8 mouse cellular contexts compared by ENCODE assay signal in genomic region chr3:95871392-95871867, GRCm38 (mm10). TPM values are rescaled to one million over a fixed set of nuclear protein-coding genes. Genes with fewer than 3 reads are reported as not detected.
A peak's percentile ranks its signal among the peaks of the same experiment; 100 is the strongest.
DNase-seq lines count a peak whose midpoint lies in the region; ATAC-seq lines count a peak whose summit lies in the region.

TSS of gene Mrps21 (minus strand) at chr3:95871519.

- peak; percentile 91 for ATAC-seq in activated CD4-positive, CD25-positive, alpha-beta regulatory T cell, adult 4 months
- peak; percentile 98 for ATAC-seq in common myeloid progenitor, adult 5-6 weeks (replicated peaks; ENCODE audit: low read depth, poor library complexity, severe bottlenecking)

- peak; percentile 70 to 78 for DNase-seq in gastrocnemius, adult 8-10 months (ENCODE audit: low spot score in 2 of 2)
- DNase-seq in induced T-regulatory cell, adult 2 months (ENCODE audit: low read depth) = peak; percentile 90
- peak; percentile 84 to 86 for DNase-seq in left cerebral cortex, postnatal 14 days (ENCODE audit: low spot score in 2 of 2)
- DNase-seq in mesoderm, embryonic 11.5 days (ENCODE audit: low read depth, low spot score) = peak; percentile 89
- DNase-seq in right cerebral cortex, postnatal 36 days (ENCODE audit: low spot score in 2 of 2) = peak; percentile 79 to 88
- peak; percentile 90 for DNase-seq in yolk sac, embryonic 10.5 days (ENCODE audit: low spot score)

- intact Hi-C loops in left cerebral cortex, postnatal 14 days (cut with DNase I) = no loop called here

RNA-seq across cellular contexts. Expression of gene Mrps21, which starts in this region (rescaled TPM):
- polyA plus RNA-seq in activated CD4-positive, CD25-positive, alpha-beta regulatory T cell, adult 4 months (2017; shearing (Covaris generic)) = 100 to 1,000 TPM; 334 to 354 TPM
- total RNA-seq in common myeloid progenitor, adult 5-6 weeks (2017) = 315 and 391 TPM in 2 replicates
- total RNA-seq in gastrocnemius, adult 8-10 months (2022) = 100 to 1,000 TPM; 307 to 343 (median 325) TPM
- total RNA-seq in left cerebral cortex, postnatal 14 days (2021) = 100 to 1,000 TPM; 152 to 157 TPM

Comparison
In these comparisons a context has a peak if more than half of its experiments do, and no peak if none do; other contexts are left out.
1. Peak in every context shown above with its lines: DNase-seq and ATAC-seq.